Mouse (Mus musculus) kidney, adult 9 months (tissue): ENCODE measurements around the gene Camk1g.

ENCODE experiments used
- DNase-seq: peaks from one replicate; pipeline ENCODE4 v3.0.0; 2022

Gene Camk1g

DNA sequence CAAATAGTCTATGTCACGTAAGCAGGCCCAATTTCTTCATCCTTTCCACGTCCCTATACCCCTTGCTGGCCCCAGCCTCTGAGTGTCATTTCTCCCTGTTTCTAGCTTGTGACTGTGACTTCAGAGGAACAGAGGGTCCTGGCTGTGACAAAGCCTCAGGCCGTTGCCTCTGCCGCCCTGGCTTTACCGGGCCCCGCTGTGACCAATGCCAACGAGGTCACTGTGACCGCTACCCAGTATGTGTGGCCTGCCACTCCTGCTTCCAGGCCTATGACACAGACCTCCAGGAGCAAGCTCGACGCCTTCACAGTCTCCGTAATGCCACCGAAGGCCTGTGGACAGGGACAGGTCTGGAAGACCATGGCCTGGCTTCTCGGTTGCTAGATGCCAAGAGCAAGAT lies 38.1 kb downstream of the Camk1g start:
- DNase-seq: no peak

DNA sequence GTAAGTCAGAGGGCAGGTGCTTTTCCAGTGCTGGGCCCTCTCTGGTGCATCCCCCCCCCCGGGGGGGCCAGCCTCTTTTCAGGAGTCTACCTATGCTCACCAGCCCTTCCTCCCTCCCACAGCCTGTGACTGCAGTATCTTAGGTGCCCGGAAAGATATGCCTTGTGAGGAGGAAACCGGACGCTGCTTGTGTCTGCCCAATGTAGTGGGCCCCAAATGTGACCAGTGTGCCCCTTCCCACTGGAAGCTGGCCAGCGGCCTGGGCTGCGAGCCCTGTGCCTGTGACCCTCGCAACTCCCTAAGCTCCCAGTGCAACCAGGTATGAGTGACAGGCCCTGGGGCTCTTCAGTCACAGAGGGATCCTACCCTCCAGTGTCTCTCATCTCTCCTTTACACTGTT lies 39.5 kb downstream of the Camk1g start:
- no peak for DNase-seq

DNA sequence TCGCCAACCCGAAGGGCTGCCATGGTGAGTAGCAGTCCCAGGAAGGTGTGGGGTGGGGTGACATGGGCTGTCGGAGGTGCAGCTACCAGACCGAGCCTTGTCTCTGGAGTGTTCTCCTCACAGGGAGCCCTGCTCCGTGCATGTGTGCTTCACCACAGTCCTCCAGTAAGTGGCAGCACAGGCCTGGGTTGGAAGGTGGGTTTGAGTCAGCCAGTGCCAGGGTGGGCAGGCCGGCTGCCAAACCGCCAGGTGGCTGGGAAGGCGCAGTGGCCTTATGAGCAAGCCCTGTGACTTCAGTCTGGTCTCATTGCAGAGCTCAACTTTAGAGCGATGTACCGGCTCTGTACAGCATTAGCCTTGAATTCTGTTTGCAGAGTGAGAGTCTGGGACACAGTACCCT lies 39.9 kb downstream of the Camk1g start:
- peak; percentile 87 for DNase-seq

DNA sequence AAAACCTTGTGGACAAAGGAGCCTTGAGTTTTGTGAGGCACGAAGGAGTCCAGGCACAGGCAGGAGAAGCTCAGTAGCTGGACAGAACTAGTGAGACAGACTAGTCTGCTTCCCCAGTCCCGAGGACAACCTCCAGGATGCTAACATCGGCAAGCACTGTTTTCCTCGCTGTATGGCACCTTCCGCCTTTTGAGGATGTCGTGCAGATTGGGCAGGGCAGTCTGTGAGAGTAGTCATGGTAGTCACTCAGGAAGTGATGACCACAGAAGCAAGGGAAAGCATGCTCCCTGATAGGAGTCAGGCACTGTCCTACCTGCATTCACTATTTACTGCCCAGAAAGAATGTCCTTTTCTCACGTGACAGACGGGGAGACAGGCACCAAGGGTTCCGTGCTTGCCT lies 40.5 kb downstream of the Camk1g start:
- DNase-seq: no peak

DNA sequence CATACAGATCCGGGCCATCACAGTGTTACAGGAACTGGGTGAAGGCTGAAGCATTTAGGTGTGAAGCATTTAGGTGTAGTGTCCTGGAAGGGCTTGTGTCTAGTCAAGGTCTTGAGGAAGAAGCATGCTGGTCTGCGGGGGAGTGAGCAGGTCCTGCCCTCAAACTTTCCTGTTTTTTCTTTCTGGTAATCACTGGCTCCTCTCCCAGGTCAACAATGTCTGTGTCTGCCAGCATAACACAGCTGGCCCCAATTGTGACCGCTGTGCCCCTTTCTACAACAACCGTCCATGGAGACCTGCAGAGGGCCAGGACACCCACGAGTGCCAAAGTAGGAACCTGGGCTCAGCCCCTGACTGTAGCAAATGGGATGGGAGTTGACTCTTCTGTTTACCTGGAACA lies 42.4 kb downstream of the Camk1g start:
- peak; percentile 29 for DNase-seq

DNA sequence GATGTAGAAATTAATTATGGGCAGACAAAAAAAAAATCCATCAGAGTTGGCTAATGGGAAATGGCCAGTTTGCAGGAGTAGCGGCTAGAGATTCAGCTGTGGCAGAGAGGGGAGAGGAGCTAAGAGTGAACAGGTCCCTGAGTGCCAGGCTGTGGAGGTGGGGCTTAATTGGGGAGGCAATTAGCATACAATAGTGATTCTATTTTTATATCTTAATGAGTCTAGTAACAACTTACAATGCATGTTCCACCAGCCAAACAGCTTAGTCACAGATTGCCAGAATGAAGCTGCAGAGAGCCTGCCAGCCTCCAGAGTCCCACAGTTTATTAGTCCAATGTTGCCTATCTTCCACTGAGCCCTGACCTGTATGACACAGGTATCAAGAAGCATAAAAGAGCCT lies 42.9 kb downstream of the Camk1g start:
- DNase-seq: peak; percentile 66

DNA sequence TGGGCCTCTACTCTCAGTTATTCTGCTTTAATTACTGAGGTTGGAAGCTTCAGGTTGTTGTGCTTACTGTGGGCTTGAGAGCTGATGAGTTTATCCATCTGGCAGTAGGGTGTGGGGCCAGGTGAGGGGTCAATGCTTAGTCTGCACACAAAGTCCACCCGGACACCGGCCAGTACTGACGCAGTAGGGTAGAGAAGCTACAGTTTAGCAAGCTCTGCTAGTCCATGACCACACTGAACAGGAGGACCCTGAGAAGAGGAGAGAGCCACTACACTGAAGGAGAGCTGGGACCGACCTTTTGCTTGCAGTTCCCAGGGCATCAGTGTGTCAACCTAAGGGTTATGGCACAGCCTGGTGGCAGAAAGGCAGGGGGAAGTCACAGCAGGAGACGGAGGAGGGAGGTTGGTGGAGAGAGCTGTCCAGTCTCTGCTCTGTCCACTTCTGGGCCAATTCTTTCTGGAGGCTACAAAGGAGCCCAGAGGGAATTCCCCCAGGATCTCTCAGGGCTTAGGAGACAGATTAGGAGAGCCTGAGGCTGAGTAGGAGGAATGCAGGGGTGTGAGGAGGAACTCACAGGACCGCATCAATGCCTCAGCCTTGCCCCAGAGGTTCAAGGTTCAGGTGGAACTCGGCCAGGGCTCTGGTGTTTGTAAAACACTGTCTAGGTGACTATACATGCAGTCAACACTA lies 43.5 kb downstream of the Camk1g start:
- peak; percentile 95 for DNase-seq

DNA sequence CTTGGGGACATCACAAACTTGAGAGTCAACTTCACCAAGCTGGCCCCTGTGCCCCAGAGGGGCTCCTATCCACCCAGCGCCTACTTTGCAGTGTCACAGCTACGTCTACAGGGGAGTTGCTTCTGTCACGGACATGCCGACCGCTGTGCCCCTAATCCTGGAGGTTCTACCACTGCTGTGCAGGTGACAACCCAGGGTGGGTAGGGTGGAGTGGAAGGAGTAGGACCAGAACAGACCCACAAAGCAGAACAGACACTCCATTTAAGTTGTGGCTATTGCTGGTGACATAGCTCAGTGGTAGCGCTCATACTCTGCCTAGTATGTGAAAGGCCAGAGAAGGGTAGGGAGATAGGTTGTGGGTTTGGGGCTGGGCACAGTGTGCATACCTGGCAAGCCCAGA lies 44.2 kb downstream of the Camk1g start:
- no peak for DNase-seq

DNA sequence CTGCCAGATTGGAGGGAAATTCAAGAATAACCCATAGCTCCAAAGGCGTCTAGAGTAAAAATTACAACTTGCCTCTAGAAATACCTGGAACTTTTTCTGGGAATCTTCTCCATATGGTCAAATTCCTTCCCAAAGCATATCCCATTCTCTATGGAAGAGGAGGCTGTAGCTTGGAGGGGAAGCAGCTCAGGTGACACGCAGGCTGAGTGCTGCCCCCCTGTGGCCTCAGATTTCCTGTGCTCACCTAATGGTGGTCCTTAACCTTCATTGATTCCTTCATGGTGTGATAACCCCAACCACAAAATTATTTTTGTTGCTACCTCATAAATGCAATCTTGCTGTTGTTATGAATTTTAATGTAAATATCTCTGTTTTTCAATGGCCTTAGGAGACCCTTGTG lies 45.9 kb downstream of the Camk1g start:
- DNase-seq: peak; percentile 68

DNA sequence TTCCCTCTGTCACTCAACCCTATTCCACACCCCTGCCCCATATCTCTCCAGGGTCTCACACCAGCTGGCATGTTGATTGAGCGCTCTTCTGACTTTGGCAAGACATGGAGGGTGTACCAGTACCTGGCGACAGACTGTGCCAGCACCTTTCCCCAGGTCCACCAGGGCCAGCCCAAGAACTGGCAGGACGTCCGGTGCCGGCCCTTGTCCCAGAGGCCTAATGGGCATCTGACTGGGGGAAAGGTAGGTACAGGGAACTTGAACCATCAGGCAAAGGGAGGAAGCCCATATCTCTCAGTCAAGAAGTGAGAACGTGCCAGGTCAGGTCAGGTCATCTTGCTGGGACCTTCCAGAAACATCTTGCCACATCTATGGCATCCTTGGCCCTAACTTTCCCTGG lies 46.4 kb downstream of the Camk1g start:
- DNase-seq: no peak

DNA sequence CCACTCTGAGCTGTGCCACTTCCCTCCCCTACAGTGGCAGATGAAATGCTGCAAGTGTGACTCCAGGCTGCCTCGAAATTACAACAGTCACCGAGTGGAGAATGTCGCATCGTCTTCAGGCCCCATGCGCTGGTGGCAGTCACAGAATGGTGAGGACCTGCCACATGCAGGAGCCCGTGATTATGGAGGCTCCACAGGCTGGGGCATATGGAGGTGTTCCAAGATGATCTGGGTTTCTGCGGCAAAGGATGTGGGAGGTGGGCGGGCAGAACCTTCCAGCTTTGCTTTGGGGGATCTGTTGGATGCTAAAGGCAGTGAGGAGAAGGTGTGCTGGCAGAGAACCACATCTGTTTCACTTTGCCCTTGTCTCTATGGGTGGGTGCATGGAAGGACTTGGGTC lies 49.7 kb downstream of the Camk1g start:
- no peak for DNase-seq

DNA sequence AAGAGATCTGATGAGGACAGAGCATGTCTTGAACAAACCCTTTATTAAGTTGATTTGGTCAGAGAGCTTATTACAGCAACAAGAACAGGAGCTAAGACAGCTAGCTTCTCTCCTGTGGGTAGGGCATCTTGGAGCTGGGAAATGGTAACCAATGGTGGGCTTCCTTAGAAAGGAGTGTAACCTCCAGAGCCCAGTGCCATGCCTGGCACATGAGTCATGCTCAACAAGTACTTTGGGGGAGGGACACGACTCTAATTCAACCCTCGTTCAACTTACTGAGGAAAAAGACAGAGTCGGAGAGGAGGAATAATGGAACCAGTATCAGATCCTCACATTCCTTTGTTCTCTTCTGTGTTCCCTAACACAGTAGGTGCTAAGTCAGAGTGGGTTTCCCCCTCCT lies 50.4 kb downstream of the Camk1g start:
- DNase-seq: no peak

DNA sequence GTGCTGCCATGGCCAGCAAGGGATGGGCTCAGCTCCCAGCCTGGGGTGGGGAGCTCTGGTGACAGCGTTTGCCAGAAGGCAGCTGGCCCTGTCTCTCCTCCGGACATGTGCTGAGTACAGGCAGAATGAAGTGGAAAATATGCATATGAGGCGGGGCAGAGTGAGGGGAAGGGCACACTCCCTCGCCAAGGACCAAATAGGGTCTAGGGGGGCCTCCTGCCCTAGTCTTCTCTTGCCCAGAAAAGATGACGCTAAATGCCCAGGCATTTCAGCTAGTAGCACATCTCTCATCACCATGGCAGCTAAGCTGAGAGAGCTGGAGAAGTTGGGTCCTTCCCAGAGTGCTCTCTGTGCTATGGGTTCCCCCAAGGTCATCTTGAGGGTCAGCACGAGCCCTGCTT lies 52.9 kb downstream of the Camk1g start:
- no peak for DNase-seq

DNA sequence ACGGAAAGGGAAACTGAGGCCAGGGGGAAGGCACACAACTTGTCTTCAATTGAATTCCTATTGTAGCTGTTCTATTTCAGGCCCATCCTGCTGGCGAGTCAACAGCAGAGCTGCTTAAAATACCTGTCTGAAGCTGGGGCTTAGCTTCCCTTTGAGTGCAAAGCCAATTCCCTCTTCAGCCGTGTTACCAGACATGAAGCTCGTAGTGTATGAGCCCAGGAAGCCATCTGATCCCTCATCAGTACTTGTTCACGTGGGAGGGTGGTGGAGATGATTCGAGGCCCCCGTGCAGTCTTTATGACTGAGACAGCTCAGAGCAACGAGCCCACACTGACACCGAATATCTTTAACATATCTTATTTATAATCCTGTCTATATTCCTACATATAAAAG lies 53.7 kb downstream of the Camk1g start:
- DNase-seq: no peak

DNA sequence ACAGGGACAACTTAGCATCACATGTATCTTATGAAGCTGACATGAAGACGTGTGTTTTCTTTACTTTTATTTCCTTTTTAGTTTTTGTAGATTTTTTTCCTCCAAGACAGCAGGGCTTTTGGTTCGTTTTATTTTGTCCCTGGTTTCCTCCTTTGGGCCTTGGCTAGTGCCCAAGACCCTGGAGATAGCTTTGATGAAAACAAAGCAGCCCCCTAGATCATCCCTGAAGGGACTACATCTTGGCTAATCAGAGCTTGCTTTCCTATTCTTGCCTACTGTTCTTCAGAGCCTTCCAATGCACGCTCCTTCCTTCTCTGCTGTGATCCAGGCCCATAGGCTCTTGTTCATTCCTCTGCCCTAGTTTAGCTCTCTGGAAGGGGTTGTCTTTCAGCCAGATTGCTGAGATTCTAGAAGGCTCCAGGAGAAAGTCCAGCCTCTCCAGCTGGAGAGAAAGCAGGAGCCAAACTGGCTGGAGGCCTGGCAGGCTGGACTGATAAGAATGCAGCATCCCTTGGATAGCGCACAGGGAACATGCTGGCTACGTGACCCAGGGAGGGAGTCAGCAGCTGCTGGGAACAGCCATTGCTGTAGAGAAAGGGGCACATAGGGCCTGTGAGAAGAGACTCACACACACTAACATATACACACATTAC lies 54.3 kb downstream of the Camk1g start:
- DNase-seq: peak; percentile 83

DNA sequence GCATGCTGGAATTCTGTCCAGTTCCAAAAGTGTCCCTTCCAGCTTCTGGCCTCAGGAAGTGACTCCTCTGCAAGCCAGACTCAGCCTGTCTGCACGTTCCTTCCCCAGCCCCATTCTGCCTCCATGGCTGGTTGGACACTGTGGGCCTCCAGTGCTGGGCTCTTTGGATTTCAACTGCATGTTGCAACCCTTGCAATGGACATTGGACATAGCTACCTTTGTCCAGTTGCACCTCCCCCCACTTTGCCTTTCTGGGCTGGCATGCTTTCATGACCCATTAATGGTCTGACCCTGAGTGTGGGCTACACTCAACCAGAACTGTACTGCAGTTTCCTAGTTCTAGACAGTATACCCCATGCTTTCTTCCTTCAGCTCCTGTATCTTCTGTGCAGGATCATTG lies 58.5 kb downstream of the Camk1g start:
- peak; percentile 94 for DNase-seq

DNA sequence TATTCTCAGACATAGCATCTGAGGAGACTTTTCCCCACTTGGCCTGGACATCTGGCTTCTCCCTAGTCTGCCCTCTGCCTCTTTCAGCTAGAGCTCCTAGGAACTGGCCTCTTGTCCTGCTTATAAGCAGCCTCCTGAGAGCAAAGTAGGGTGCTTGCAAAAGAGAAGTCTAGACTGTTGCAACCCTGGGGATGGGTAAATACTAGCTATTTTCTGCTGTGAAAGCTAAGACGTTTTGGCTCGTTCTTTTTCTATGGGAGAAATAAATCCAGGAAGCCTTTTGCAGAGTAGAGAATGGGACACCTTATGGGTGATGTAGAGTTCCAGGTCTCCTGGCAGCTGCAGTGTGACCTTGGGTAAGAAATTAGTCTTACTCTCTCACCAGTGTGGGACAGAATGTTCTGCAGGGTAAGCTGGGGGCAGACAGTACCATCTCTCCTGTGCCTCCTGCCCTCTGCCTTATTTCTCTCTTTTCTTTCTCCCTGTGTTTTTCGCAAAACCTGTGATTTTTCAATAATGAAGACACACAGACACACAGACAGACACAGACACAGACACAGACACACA lies 59.5 kb downstream of the Camk1g start:
- DNase-seq: peak; percentile 42

DNA sequence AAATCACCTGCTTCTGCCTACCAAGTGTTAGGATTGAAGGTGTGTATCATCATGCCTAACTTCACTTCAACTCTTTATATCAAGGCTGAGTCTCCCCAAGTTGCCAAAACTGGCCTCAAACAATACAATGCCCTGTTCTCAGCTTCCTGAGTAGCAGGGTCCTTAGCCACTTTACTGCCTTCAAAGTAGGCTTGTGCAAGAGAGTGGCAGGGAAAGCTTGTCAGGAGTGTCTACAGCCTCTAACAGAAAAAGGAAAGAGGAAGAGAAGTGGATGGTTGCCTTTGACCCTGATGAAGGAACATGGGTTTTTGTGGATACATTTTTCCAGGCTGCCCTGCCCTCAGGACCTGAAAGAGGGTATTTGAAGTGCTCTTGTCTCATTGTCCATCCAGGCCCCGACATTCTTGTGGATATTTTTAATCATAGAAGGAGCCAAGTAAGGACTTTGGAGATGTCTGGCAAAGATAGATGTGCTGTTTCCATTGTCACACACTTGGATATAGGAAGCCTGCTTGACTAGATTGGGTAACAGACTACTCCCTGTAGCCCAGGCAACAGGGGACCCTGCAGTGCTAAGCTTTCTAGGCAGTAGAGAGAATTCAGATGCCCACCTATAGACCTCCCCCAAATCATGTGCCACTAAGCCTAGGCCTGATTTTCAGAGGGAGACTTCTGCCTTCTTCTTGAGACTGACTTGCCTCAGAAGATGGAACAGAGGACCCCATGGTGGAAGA lies 60.1 kb downstream of the Camk1g start:
- DNase-seq: no peak

DNA sequence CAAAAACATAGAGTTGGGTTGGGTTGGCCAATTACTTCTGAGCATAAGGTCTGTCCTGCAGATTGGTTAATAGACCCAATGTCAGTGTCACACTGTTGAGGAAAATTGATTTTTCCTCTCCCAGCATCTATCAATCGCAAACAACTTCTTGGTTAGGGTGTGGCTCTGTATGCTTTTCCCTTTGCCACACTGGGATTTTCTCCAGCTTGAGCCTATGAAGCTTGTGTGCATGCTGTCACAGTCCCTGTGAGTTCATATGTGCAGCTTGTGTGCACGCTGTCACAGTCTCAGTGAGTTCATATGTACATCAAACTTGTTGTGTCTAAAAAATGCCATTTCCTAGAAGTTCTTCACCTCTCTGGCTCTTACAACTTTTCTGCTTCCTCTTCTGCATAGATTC lies 63.3 kb downstream of the Camk1g start:
- DNase-seq: no peak

DNA sequence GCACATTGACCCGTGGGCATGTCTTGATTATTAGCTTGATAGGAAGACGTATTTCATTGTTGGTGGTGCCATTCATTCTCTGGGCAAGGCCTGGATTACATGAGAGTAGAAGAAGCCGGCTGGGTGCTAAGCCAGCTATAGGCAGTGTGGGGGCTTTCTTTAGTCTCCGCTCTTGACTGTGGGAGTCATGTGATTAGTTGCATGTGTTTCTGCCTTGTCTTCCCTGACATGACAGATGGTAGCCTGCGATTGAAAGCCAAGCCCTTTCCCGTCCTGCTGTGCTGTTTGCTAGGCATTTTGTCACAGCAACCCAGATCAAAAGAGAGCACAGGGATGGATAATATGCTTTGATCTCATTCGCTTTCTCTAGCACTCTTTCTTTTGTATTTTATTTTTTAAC lies 64.7 kb downstream of the Camk1g start:
- DNase-seq: no peak

DNA sequence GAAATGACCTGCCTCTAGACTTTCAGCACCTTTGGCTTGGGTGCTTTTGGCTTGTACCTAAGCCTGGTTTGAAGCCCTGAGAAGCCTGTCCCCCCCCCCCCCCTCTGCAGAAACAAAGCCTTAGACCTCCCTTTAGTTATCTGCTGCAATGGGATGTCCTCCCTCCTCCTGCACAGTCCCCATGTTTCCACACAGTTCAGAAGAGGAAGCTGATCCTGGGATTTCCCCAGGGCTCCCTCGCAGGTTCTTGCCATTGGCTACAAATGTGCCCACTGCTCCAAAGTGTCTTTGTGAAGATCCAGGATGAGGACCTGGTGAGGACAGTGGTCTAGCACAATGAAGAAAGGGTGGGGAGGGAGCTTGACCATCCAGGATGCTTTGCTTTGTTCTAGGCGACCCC lies 67.0 kb downstream of the Camk1g start:
- no peak for DNase-seq

DNA sequence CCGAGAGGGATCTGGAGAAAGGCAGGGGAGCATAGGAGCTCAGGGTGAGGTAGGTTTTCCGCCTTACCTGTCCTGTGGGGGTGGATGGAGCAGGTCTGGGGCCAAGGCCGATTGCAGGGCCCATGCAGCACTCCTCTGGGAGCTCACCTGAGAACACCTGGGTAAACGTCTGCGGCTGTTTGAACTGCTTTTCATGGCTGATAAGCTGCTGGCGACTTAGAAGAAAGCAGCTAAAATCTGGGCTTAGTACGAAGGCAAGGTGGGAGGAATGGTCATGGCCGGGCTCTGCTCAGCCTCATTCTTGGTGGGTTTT lies 68.0 kb downstream of the Camk1g start:
- DNase-seq: no peak

DNA sequence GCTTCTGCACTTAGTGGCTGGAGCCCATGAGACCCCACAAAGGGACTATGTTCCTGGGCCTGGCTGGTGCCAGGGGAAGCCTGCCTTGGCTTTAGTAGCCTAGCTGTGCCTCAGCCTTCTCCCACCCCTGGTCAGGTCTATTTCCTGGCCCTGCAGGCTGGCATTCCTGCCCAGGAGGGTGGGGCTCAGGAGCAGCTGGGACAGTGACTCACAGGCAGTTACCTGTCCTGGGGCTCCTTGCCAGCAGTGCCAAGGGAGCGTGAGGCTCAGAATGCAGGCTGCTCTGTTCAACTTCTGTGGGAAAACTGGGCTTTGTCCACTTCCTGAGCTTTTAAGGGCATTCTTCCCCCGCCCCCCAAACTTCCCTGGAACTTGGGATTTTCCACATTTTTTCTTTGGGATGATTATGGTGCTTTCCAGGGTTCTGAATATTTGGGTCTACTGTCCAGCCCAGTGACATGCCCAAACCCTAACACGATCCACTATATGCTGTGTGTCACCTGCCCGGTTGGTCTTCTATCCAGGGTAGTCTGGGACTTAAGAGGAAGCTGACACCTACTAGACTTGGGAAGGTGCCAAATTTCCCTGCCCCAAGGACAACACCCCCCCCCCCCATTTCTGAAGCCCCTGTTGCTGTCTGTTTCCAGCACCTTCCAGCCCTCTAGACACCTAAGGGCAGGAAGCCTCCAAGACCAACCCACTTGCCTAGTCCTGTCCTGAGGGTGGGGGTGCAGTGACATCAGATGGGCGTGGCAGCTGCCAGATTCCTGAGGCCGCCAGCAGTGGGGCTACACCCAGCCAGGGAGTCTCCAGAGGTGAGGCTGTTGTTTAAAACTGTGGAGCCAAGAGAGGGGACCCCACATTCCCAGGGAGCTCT lies 68.6 kb downstream of the Camk1g start:
- no peak for DNase-seq
